Mouse (Mus musculus): ENCODE results near the gene Il17ra. TPM values are rescaled to one million over a fixed set of nuclear protein-coding genes. Genes with fewer than 3 reads are reported as not detected.

The Il17ra gene
- polyA plus RNA-seq, 1 experiment, result 36.1 TPM

DNA sequence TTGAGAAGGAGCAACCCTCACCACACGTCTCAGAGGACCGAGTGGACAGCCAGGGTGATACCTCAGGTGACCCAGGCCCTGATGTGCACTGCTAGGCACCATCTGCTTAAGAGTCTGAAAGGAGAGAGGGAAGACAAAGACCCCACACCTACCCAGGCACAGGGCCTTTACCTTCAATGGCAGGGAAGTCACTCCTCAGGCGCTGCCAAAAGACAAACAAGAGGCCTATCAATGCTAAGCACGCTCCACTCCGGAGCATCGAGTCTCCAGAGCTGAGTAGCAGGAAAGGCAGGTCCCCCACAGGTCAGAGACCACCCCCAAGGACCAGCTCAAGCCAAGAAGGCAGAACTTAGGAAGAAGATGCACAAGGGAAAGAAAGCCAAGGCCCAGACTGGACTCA lies 53.8 kb downstream of the Il17ra start:
- 88% methylated on average over 6 of the region's 6 CpGs for WGBS
- H3K27me3 ChIP-seq (replicated peaks; ENCODE audit: control insufficient read depth, insufficient read depth, low read length), result no peaks in the 10 kb centered on the region
- no peak for DNase-seq
- H3K36me3 ChIP-seq (ENCODE audit: control insufficient read depth, insufficient read depth, low read length), result peaks cover 2% of the 10 kb centered on the region; the same call in 1 of the 2 replicates
- no peak overlapping the region for H3K4me3 ChIP-seq (ENCODE audit: insufficient read depth, low read depth, low read length)
- TF ChIP-seq CTCF (conservative IDR thresholded peaks at IDR 0.05; ENCODE audit: insufficient read depth, insufficient read length, low read depth, low read length) (no peak), POLR2A (IDR thresholded peaks at IDR 0.05; ENCODE audit: low read depth, low read length) (no peak)
- H3K4me1 ChIP-seq (ENCODE audit: control insufficient read depth, insufficient read depth, low read length), result no peaks in the 10 kb centered on the region
- no peak overlapping the region for H3K27ac ChIP-seq (ENCODE audit: insufficient read depth, low read depth, low read length)

DNA sequence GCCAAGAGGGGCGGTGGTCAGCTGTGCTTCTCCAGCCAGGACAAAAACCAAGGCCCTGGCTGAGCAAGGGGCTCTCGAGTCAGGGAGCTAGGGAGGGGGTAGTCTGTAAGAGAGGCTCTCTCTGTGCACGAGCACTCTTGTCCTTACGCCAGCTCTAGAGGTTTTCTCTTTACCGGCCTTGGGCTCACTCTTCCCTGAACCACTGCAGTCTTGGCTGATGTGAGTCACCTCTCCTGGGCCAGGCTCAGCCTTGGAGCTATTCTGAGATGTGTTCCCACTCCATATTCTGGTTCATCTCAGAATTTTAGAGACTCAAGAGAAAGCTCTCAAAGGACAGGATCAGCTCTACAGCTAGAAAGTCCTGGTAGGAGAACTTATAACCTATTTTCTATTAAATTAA lies 54.3 kb downstream of the Il17ra start:
- Histone ChIP-seq H3K4me1 (ENCODE audit: control insufficient read depth, insufficient read depth, low read length) (no peaks in the 10 kb centered on the region), H3K27me3 (replicated peaks; ENCODE audit: control insufficient read depth, insufficient read depth, low read length) (no peaks in the 10 kb centered on the region), H3K27ac (ENCODE audit: insufficient read depth, low read depth, low read length) (no peak overlapping the region), H3K4me3 (ENCODE audit: insufficient read depth, low read depth, low read length) (no peak overlapping the region), H3K36me3 (ENCODE audit: control insufficient read depth, insufficient read depth, low read length) (peaks cover 2% of the 10 kb centered on the region; the same call in 1 of the 2 replicates)
- 88% methylated on average over 5 of the region's 5 CpGs for WGBS
- TF ChIP-seq POLR2A (IDR thresholded peaks at IDR 0.05; ENCODE audit: low read depth, low read length), result no peak
- no peak for TF ChIP-seq CTCF (conservative IDR thresholded peaks at IDR 0.05; ENCODE audit: insufficient read depth, insufficient read length, low read depth, low read length)
- DNase-seq, result no peak

- Histone ChIP-seq H3K27ac (ENCODE audit: insufficient read depth, low read depth, low read length) (no peak overlapping the region), H3K27me3 (replicated peaks; ENCODE audit: control insufficient read depth, insufficient read depth, low read length) (no peaks in the 10 kb centered on the region), H3K36me3 (ENCODE audit: control insufficient read depth, insufficient read depth, low read length) (peaks cover 3% of the 10 kb centered on the region), H3K4me3 (ENCODE audit: insufficient read depth, low read depth, low read length) (no peak overlapping the region), H3K4me1 (ENCODE audit: control insufficient read depth, insufficient read depth, low read length) (no peaks in the 10 kb centered on the region)
- DNase-seq, result no peak
- WGBS, result 81% methylated on average over 5 of the region's 5 CpGs
- TF ChIP-seq POLR2A (IDR thresholded peaks at IDR 0.05; ENCODE audit: low read depth, low read length), result no peak
- TF ChIP-seq CTCF (conservative IDR thresholded peaks at IDR 0.05; ENCODE audit: insufficient read depth, insufficient read length, low read depth, low read length), result no peak
These were observed 56.6 kb downstream of the Il17ra start for GRCm38 (mm10) chr6:120519647-120520046.

DNA sequence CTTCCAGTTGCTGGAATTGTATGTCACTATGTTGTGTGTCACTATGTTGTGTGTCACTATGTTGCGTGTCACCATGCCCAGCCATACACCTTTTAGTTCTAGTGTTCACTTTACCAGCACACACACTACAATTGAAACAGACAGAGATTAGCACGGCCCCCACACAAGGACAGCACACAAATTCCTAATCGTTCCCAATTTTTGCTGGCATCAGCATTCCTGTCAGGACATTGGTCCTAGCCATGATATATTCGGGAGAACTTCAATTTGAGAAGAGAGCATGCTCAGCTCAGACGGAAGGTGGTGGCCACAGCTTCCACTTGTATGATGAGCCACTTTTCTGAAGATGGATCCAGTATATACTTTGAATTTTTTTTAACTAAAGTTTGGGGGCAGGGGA lies 61.7 kb downstream of the Il17ra start:
- WGBS, result 74% methylated on average over 5 of the region's 5 CpGs
- H3K27me3 ChIP-seq (replicated peaks; ENCODE audit: control insufficient read depth, insufficient read depth, low read length), result no peaks in the 10 kb centered on the region
- TF ChIP-seq POLR2A (IDR thresholded peaks at IDR 0.05; ENCODE audit: low read depth, low read length) (no peak), CTCF (conservative IDR thresholded peaks at IDR 0.05; ENCODE audit: insufficient read depth, insufficient read length, low read depth, low read length) (no peak)
- no peak for DNase-seq
- H3K4me3 ChIP-seq (ENCODE audit: insufficient read depth, low read depth, low read length), result no peak overlapping the region
- peaks cover 3% of the 10 kb centered on the region for H3K36me3 ChIP-seq (ENCODE audit: control insufficient read depth, insufficient read depth, low read length)
- no peaks in the 10 kb centered on the region for H3K4me1 ChIP-seq (ENCODE audit: control insufficient read depth, insufficient read depth, low read length)
- H3K27ac ChIP-seq (ENCODE audit: insufficient read depth, low read depth, low read length), result no peak overlapping the region

DNA sequence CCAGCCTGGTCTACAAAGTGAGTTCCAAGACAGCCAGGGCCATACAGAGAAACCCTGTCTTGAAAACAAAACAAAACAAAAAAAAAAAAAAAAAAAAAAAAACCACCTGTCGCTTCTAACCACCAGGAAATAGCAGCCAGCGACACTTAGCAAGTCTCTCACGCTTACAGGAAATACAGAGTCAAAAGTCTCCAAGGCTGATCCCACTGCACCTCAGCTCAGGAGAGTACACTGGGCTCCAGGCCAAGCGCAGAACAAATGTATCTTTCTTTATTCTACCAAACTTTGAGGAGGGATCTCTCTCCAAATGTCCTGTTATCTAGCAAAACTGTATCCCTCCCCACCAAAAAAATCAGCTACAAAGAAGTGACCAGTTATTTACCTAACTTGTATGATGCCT lies 66.1 kb downstream of the Il17ra start:
- no peak overlapping the region for H3K27ac ChIP-seq (ENCODE audit: insufficient read depth, low read depth, low read length)
- no peak overlapping the region for H3K4me3 ChIP-seq (ENCODE audit: insufficient read depth, low read depth, low read length)
- H3K4me1 ChIP-seq (ENCODE audit: control insufficient read depth, insufficient read depth, low read length), result peaks cover 4% of the 10 kb centered on the region; the same call in 1 of the 2 replicates
- no peaks in the 10 kb centered on the region for H3K27me3 ChIP-seq (replicated peaks; ENCODE audit: control insufficient read depth, insufficient read depth, low read length)
- WGBS, result 65% methylated on average over 4 of the region's 4 CpGs
- TF ChIP-seq CTCF (conservative IDR thresholded peaks at IDR 0.05; ENCODE audit: insufficient read depth, insufficient read length, low read depth, low read length) (no peak), POLR2A (IDR thresholded peaks at IDR 0.05; ENCODE audit: low read depth, low read length) (no peak)
- no peaks in the 10 kb centered on the region for H3K36me3 ChIP-seq (ENCODE audit: control insufficient read depth, insufficient read depth, low read length)
- no peak for DNase-seq

GRCm38 (mm10) chr6:120531020-120531965 lies 68.2 kb downstream of the Il17ra start, which contains the start of gene Hdhd5:
TSS of gene Hdhd5 (minus strand) at chr6:120531319.
- Histone ChIP-seq H3K4me3 (ENCODE audit: insufficient read depth, low read depth, low read length) (peak within 1 kb of the TSS; percentile 92), H3K4me1 (ENCODE audit: control insufficient read depth, insufficient read depth, low read length) (peaks cover 4% of the 10 kb centered on the region; the same call in 1 of the 2 replicates), H3K27me3 (replicated peaks; ENCODE audit: control insufficient read depth, insufficient read depth, low read length) (no peaks in the 10 kb centered on the region), H3K36me3 (ENCODE audit: control insufficient read depth, insufficient read depth, low read length) (no peaks in the 10 kb centered on the region), H3K27ac (ENCODE audit: insufficient read depth, low read depth, low read length) (peak within 1 kb of the TSS; percentile 93)
- peak; percentile 95 for DNase-seq
- under 1% methylated on average over 75 of the region's 75 CpGs for WGBS
- TF ChIP-seq CTCF (conservative IDR thresholded peaks at IDR 0.05; ENCODE audit: insufficient read depth, insufficient read length, low read depth, low read length), result no peak
- peak; percentile 55 for TF ChIP-seq POLR2A (IDR thresholded peaks at IDR 0.05; ENCODE audit: low read depth, low read length)

DNA sequence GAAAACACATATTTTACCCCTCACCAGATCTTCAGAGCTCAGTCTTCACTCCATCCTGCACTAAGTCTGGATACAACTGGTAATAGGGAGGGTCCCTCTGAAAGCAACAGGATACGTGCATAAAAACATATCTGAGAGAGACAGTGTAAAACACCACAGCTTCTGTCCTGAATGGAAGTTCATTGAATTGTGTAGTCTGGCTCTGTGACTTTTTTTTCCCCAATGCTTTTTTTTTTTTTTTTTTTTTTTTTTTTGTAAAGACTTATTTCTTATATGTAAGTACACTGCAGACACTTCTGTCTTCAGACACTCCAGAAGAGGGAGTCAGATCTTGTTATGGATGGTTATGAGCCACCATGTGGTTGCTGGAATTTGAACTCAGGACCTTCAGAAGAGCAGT lies 69.5 kb downstream of the Il17ra start:
- WGBS, result 82% methylated on average over 1 of the region's 1 CpGs
- no peak for DNase-seq
- Histone ChIP-seq H3K4me1 (ENCODE audit: control insufficient read depth, insufficient read depth, low read length) (peaks cover 4% of the 10 kb centered on the region; the same call in 1 of the 2 replicates), H3K27me3 (replicated peaks; ENCODE audit: control insufficient read depth, insufficient read depth, low read length) (no peaks in the 10 kb centered on the region), H3K27ac (ENCODE audit: insufficient read depth, low read depth, low read length) (no peak overlapping the region), H3K36me3 (ENCODE audit: control insufficient read depth, insufficient read depth, low read length) (no peaks in the 10 kb centered on the region), H3K4me3 (ENCODE audit: insufficient read depth, low read depth, low read length) (no peak overlapping the region)
- no peak for TF ChIP-seq CTCF (conservative IDR thresholded peaks at IDR 0.05; ENCODE audit: insufficient read depth, insufficient read length, low read depth, low read length)
- TF ChIP-seq POLR2A (IDR thresholded peaks at IDR 0.05; ENCODE audit: low read depth, low read length), result no peak
